Mouse (Mus musculus) MEL (cell line): ENCODE measurements around the gene Rap1b.

ENCODE experiments used
- CTCF ChIP-seq, 3 experiments: IDR thresholded peaks in 2 of 3; conservative IDR thresholded peaks in 1 of 3; 2 replicates each; pipeline ENCODE4 v1.5.1; 2011 to 2012; ENCODE audit warnings: low read length in 3 of 3, low read depth in 2 of 3, mild to moderate bottlenecking in 2 of 3, improper control_type of control experiment in 1 of 3, inconsistent platforms in 1 of 3, mixed read lengths in 1 of 3, moderate library complexity in 1 of 3; ENCODE audit not compliant: control insufficient read depth in 1 of 3, insufficient read depth in 1 of 3, poor library complexity in 1 of 3, severe bottlenecking in 1 of 3
- ELF1 ChIP-seq: IDR thresholded peaks from 2 replicates; pipeline ENCODE4 v1.6.1; 2014; ENCODE audit warnings: low read depth, mild to moderate bottlenecking, inconsistent platforms, low read length, improper control_type of control experiment, moderate library complexity
- POLR2A ChIP-seq, 2 experiments: IDR thresholded peaks; 2 replicates each; pipeline ENCODE4 v1.6.1; 2011 to 2012; ENCODE audit warnings: low read length in 2 of 2, mild to moderate bottlenecking in 2 of 2, control low read depth in 1 of 2, improper control_type of control experiment in 1 of 2, low read depth in 1 of 2, moderate library complexity in 1 of 2; ENCODE audit not compliant: control insufficient read depth in 1 of 2, insufficient read depth in 1 of 2, poor library complexity in 1 of 2
- TBP ChIP-seq: IDR thresholded peaks from 2 replicates; pipeline ENCODE4 v1.8.0; 2011; ENCODE audit warnings: low read depth, low read length, improper control_type of control experiment

GRCm38 (mm10) chr10:117841765-117842164 lies 4.1 kb downstream of the Rap1b start:
- no peak for TF ChIP-seq TBP
- no peak for TF ChIP-seq ELF1
- no peak for TF ChIP-seq POLR2A (IDR thresholded peaks at IDR 0.05; ENCODE audit: control insufficient read depth in 1 of 2, insufficient read depth in 1 of 2, low read depth in 1 of 2, low read length in 2 of 2, poor library complexity in 1 of 2)
- no peak for TF ChIP-seq CTCF (IDR thresholded peaks at IDR 0.05 in 2 of 3, conservative IDR thresholded peaks at IDR 0.05 in 1 of 3; ENCODE audit: control insufficient read depth in 1 of 3, insufficient read depth in 1 of 3, low read depth in 2 of 3, low read length in 3 of 3, poor library complexity in 1 of 3, severe bottlenecking in 1 of 3)
